Mouse (Mus musculus): ENCODE data around the gene Snx15. TPM values are rescaled to one million over a fixed set of nuclear protein-coding genes. Genes with fewer than 3 reads are reported as not detected.

Snx15 gene
- total and polyA plus RNA-seq, 3 experiments = 15.3 to 15.7 (median 15.6) TPM

- H3K79me2 ChIP-seq (replicated peaks; ENCODE audit: control insufficient read depth, extremely low read depth, insufficient read depth, poor library complexity, severe bottlenecking) = no peaks in the 10 kb centered on the region
- no peaks in the 10 kb centered on the region for H3K27me3 ChIP-seq (replicated peaks)
- H3K9me3 ChIP-seq (replicated peaks; ENCODE audit: low read length) = no peaks in the 10 kb centered on the region
- H3K4me3 ChIP-seq (replicated peaks in 1 of 3; ENCODE audit: low read depth in 2 of 3, low read length in 2 of 3, poor library complexity in 1 of 3) = no peak overlapping the region
- no peak overlapping the region for H3K27ac ChIP-seq (ENCODE audit: insufficient read depth, low read depth)
- in situ Hi-C loops (cut with MboI; ENCODE audit: low pct_ligation_motif_present, low pct_unique_long_range_greater_than_20kb, low sequenced_read_pairs) (loop anchor here (10.0 kb wide), 1 partner anchor 161 kb away; the partner anchor contains the start of gene Pola2), dilution Hi-C loops (cut with MboI; ENCODE audit: extremely low pct_ligation_motif_present, extremely low pct_unique_long_range_greater_than_20kb, low sequenced_read_pairs) (no loop called here)
- TF ChIP-seq CTCF (conservative IDR thresholded peaks at IDR 0.05 in 1 of 2, IDR thresholded peaks at IDR 0.05 in 1 of 2; ENCODE audit: low read depth in 2 of 2, low read length in 2 of 2) (peak; percentile 66 to 76), USF2 (conservative IDR thresholded peaks at IDR 0.05; ENCODE audit: low read depth, low read length) (no peak), UBTF (IDR thresholded peaks at IDR 0.05; ENCODE audit: low read depth, low read length) (no peak), JUN (IDR thresholded peaks at IDR 0.05; ENCODE audit: insufficient read depth, low read depth, low read length) (no peak), SMC3 (IDR thresholded peaks at IDR 0.05; ENCODE audit: low read depth, low read length) (peak; percentile 56), RAD21 (IDR thresholded peaks at IDR 0.05; ENCODE audit: low read depth, low read length) (peak; percentile 85)
- peak; percentile 68 for DNase-seq (ENCODE audit: extremely low read depth)
- peaks cover 0 to 9% of the 10 kb centered on the region in 2 experiments; a peak in 2 of 4 replicates for H3K4me1 ChIP-seq (ENCODE audit: control insufficient read depth in 1 of 2, insufficient read depth in 2 of 2)
- H3K36me3 ChIP-seq (replicated peaks in 1 of 2; ENCODE audit: control insufficient read depth in 1 of 2, insufficient read depth in 1 of 2, low read length in 1 of 2) = peaks cover 5 to 21% of the 10 kb centered on the region in 2 experiments
- H3K4me2 ChIP-seq (ENCODE audit: insufficient read depth, low read depth, poor library complexity, severe bottlenecking) = peak overlapping the region; percentile 30; the same call in 1 of the 2 replicates
- H3K9ac ChIP-seq (ENCODE audit: insufficient read depth, low read depth) = no peak overlapping the region
These were observed 1.8 kb downstream of the Snx15 start for GRCm38 (mm10) chr19:6126289-6126688.

GRCm38 (mm10) chr19:6124898-6125297 lies 3.2 kb downstream of the Snx15 start:
- no peak overlapping the region for H3K9ac ChIP-seq (ENCODE audit: insufficient read depth, low read depth)

More at GRCm38 (mm10) chr19:6124898-6125297, 3.2 kb downstream of the Snx15 start:
- DNase-seq (ENCODE audit: extremely low read depth) = no peak
- Histone ChIP-seq H3K4me3 (replicated peaks in 1 of 3; ENCODE audit: low read depth in 2 of 3, low read length in 2 of 3, poor library complexity in 1 of 3) (no peak overlapping the region), H3K4me2 (ENCODE audit: insufficient read depth, low read depth, poor library complexity, severe bottlenecking) (no peak overlapping the region), H3K27ac (ENCODE audit: insufficient read depth, low read depth) (no peak overlapping the region), H3K4me1 (ENCODE audit: control insufficient read depth in 1 of 2, insufficient read depth in 2 of 2) (peaks cover 0 to 9% of the 10 kb centered on the region in 2 experiments; a peak in 2 of 4 replicates), H3K9me3 (replicated peaks; ENCODE audit: low read length) (no peaks in the 10 kb centered on the region), H3K79me2 (replicated peaks; ENCODE audit: control insufficient read depth, extremely low read depth, insufficient read depth, poor library complexity, severe bottlenecking) (no peaks in the 10 kb centered on the region), H3K36me3 (replicated peaks in 1 of 2; ENCODE audit: control insufficient read depth in 1 of 2, insufficient read depth in 1 of 2, low read length in 1 of 2) (peaks cover 5 to 35% of the 10 kb centered on the region in 2 experiments), H3K27me3 (replicated peaks) (no peaks in the 10 kb centered on the region)
- in situ Hi-C loops (cut with MboI; ENCODE audit: low pct_ligation_motif_present, low pct_unique_long_range_greater_than_20kb, low sequenced_read_pairs) = loop anchor here (5.0 to 10.0 kb wide), 2 partner anchors 38 to 160 kb away; partner anchors contain the start of gene Pola2
- TF ChIP-seq SIN3A (IDR thresholded peaks at IDR 0.05; ENCODE audit: low read length) (no peak), MAX (IDR thresholded peaks at IDR 0.05; ENCODE audit: low read length) (no peak), USF2 (conservative IDR thresholded peaks at IDR 0.05; ENCODE audit: low read depth, low read length) (no peak), NELFE (IDR thresholded peaks at IDR 0.05; ENCODE audit: low read depth, low read length) (no peak), EP300 (IDR thresholded peaks at IDR 0.05; ENCODE audit: low read length) (no peak), NRF1 (IDR thresholded peaks at IDR 0.05; ENCODE audit: low read depth, low read length) (no peak), RAD21 (IDR thresholded peaks at IDR 0.05; ENCODE audit: low read depth, low read length) (no peak), TCF12 (IDR thresholded peaks at IDR 0.05; ENCODE audit: low read depth, low read length) (no peak), SMC3 (IDR thresholded peaks at IDR 0.05; ENCODE audit: low read depth, low read length) (no peak), CTCF (conservative IDR thresholded peaks at IDR 0.05 in 1 of 2, IDR thresholded peaks at IDR 0.05 in 1 of 2; ENCODE audit: low read depth in 2 of 2, low read length in 2 of 2) (no peak), POLR2AphosphoS2 (IDR thresholded peaks at IDR 0.05; ENCODE audit: low read depth, low read length) (no peak), CHD1 (IDR thresholded peaks at IDR 0.05; ENCODE audit: low read depth, low read length) (no peak), GABPA (IDR thresholded peaks at IDR 0.05; ENCODE audit: insufficient replicate concordance, low read depth, low read length) (no peak), JUND (conservative IDR thresholded peaks at IDR 0.05; ENCODE audit: low read depth, low read length) (no peak), POLR2A (IDR thresholded peaks at IDR 0.05; ENCODE audit: low read depth, low read length) (no peak), CHD2 (IDR thresholded peaks at IDR 0.05; ENCODE audit: low read length) (no peak), ZNF384 (IDR thresholded peaks at IDR 0.05; ENCODE audit: low read depth, low read length) (no peak), ZKSCAN1 (IDR thresholded peaks at IDR 0.05; ENCODE audit: borderline replicate concordance, low read depth, low read length) (no peak), KAT2A (IDR thresholded peaks at IDR 0.05; ENCODE audit: insufficient replicate concordance, low read length) (no peak)
- dilution Hi-C loops (cut with MboI; ENCODE audit: extremely low pct_ligation_motif_present, extremely low pct_unique_long_range_greater_than_20kb, low sequenced_read_pairs) = no loop called here

All from CH12.LX (cell line).